Mouse (Mus musculus): ENCODE measurements around the gene Pkhd1. TPM values are rescaled to one million over a fixed set of nuclear protein-coding genes. Genes with fewer than 3 reads are reported as not detected.
"Not testable (repeated sequence)": the region's sequence is repeated elsewhere in the genome, so short reads cannot be mapped to it uniquely, and the experiment has no call there.

Gene Pkhd1
- polyA plus RNA-seq, 1 experiment from 2014 or later: 0.01 TPM

DNA sequence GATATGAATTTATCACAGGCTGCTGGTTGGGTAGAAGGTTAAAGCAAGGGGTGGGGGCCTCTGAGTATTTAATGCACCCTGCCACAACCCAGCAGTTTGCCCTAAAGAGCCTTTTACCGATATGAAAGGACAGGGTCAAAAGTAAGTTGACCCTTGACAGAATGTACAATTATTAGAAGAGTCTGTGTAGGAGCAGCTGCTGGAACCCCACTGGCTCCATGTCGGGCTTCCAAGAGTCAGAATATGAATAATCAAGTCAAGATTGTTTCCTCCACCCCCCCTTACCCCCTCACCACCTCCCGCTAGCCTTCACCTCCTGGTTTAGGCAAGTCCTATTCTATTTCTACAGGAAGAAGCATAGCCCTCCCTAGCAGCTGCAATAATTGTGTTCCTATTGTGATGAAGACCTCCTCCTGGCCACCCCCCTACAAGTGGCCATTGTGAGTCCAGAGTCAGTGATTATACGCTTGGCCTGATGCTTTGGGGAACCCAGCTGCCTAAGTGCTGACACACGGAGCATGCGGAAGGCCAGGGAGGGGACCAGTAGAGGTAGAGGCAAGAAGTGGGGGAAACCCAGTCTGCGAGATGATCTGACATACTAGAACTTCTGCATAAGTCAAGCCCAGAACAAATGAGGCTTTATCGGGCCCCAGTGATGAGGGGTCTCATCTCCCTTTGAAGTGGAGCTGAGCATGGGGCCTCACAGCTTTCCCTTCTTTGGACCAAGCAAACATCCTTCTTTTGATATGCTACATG is 315.5 kb downstream of the Pkhd1 start:
- DNase-seq (ENCODE audit: low spot score): no peak

DNA sequence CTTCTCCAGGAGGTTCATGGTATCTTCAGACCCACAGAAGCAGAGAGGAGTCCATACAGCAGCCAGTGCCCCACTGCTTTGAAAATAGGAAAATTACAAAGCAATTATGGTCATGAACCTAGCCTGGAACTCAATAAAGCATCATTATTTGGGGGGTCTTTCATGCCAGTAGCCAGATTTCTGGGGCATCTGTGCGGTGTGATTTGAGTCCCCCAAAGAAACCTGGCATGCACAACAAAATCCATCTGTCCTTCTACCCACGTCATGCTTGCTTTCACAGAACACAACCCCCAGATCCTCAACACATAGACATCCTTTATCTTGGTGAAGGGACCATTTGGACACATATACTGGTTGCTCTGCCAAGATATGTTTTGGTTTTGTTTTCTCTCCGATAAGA is 316.2 kb downstream of the Pkhd1 start:
- no peak for DNase-seq (ENCODE audit: low spot score)

DNA sequence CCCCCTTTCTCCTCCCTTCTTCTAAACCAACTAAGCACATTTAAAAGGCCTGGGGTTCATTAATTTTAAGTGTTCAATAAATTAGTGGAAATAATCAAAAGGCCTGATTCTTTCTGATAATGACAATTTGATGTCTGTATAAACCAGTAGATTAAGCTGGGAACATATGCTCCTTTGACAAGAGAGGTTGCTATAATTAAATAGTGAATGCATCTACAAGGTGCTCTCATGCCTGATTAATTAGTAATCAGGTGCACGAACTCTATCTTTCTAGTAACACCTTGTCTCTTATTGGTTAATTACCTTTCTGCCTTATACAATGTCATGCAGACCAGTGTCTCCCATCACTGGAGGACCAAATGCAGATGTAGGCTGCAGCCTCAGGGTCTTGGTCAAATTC is 329.2 kb downstream of the Pkhd1 start:
- no peak for DNase-seq (ENCODE audit: low spot score)

DNA sequence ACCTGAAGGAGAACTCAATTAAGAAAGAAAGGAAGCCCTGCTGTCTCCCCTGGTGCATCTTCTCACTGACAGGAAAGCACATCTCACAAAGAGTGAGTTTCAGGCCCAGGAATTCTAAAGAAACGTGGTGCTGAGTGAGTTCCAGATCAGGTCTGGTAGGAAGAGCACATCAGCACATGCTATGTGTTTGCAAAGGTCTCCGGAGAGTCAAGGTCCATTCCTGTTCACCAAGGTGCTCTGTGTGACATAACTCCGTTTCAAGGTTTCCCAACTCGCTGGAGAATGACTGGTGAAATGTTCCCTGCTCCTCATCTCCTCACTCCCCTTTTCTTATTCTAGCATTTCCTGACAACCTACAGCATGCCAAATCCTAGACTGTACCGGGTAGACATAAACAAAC is 357.5 kb downstream of the Pkhd1 start:
- DNase-seq (ENCODE audit: low spot score): no peak

DNA sequence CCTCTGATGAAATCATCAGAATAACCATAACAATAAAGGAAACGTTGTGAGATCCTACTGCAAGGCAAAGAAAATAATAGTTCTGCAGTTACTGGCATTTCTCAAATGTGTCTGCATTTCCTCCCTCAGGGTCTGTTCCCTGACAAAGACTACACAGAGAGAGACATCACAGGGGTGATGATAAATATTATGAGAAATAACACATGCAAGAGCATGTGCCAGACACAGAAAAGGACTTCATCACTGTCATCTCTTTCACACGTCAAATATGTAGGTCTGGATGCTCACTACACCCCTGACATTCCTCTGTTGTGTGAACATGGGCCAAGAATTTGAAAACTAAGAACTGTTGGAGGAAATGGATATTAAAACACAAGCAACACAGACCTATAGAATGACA is 369.7 kb downstream of the Pkhd1 start:
- no peak for DNase-seq (ENCODE audit: low spot score)

- DNase-seq (ENCODE audit: low spot score): no peak
These were observed 401.2 kb downstream of the Pkhd1 start for GRCm38 (mm10) chr1:20216681-20217080.

- DNase-seq (ENCODE audit: low spot score): no peak
These were observed 427.4 kb downstream of the Pkhd1 start for GRCm38 (mm10) chr1:20190444-20190843.

GRCm38 (mm10) chr1:20180157-20180556 is 437.7 kb downstream of the Pkhd1 start:
- no peak for DNase-seq (ENCODE audit: low spot score)

DNA sequence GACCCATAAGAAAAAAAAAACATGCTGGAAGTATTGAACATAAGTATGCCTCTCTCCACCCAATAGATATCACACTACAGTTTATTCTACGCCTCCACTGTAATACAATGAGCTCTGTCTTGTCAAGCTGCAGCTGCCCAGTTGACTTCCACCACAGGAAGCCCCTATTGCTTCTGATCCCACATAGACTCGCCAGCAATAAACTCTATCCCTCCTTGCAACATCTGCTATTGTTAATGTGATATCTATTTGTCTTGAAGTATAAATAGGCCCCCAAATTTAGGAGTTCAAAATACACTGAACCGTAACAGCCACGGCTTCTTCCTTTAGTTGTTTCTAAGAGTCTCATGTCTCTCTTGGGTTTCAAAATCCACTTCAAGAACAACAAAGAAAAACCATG is 446.7 kb downstream of the Pkhd1 start:
- DNase-seq (ENCODE audit: low spot score): no peak

DNA sequence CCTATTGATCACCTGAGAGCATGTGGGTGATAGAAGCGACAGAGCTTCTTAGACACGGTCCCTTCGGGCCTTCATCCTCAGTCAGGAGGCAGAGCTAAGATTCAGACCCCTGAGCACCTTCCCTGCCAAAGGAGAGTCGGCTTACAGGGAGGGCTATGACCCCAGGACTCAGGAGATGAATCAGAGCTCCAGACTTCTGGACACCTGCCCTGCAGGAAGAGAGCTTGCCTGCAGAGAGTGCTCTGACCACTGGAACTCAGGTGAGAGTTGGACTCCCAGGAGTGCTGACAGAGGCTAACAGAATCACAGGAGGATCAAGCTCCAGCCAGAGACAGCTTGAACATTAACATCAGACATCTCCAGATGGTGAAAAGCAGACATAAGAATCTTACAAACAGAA is 467.2 kb downstream of the Pkhd1 start:
- not testable (repeated sequence) for DNase-seq (ENCODE audit: low spot score)

DNA sequence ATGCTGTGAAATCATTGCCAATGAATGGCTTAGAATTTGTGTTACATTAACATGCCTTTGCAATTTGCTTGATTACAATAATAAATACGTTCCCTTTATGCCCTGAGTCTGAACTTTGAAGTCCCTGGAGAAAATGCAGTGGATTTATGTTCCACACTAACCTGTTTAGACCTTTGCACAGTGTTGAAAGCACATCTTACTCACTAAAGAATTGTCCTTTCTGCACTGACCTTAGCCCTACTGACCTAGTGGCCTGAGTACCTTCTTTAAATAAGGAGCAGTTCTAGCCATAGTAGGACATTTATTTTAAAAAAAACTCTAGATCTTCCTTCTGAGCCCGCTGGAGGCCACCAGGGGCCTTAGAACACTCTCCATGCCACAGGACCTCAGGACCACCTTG is 467.8 kb downstream of the Pkhd1 start:
- DNase-seq (ENCODE audit: low spot score): no peak

DNA sequence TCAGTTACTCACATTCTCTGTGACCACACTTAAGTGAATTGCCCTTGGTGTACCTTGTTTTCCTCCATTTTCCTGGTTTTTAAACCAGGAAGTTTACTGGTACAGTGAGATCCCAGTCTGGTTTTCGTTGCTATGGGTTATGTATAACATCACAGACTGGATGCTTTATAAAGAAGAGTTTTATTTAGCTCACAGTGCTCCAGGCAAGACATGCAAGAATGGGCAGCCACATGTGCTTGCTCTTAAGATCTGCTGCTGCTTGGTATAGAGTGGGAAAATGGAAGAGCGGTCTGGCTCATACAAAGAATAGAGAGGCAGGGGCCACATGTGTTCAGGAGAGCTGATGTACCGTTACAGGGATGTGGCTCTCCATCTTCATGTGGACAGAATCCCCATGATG is 481.7 kb downstream of the Pkhd1 start:
- DNase-seq (ENCODE audit: low spot score): no peak

- no peak for DNase-seq (ENCODE audit: low spot score)
These were observed 482.7 kb downstream of the Pkhd1 start for GRCm38 (mm10) chr1:20135065-20135618.

- DNase-seq (ENCODE audit: low spot score): no peak
These were observed 484.2 kb downstream of the Pkhd1 start for GRCm38 (mm10) chr1:20133636-20134035.

- no peak for DNase-seq (ENCODE audit: low spot score)
These were observed 485.9 kb downstream of the Pkhd1 start for GRCm38 (mm10) chr1:20131786-20132596.

DNA sequence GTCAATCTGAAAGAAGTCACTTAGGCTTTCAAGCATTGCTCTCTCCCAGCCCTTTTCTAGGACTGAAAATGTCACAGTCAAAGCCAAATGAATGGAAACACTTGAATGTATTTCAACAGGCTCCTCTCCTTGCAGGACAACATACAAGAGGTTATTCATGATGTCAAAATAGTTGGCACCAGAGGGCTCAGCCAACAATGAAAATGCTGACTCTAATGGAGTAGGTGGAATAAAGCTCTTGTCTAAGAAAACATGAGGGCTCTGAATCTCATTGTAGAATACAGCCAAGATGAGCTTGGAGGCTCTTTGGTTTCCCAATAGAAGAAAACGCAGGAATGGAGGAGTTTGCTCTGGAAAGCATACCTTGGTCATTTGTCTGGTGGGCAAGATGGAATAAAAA is 500.5 kb downstream of the Pkhd1 start:
- DNase-seq (ENCODE audit: low spot score): no peak

DNA sequence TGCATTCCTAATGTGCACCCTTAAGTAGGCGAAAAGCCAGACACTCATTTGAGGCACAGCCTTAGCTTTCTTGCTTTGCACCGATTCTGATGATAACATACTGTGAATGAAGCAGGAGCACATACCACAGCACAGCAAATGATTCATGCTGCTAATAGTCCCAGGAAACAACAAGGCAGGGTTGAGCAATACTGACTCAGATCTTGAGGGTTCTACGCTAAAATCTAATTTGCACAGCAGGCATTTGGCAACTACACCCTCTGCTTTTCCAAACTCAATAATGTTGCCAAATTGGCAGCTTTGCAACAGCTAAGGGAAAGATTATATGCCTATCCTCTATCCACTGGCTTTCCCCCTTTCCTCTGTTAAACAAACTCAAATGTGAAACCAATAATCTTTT is 548.1 kb downstream of the Pkhd1 start:
- no peak for DNase-seq (ENCODE audit: low spot score)

GRCm38 (mm10) chr1:20058245-20058644 is 559.6 kb downstream of the Pkhd1 start:
- no peak for DNase-seq (ENCODE audit: low spot score)

DNA sequence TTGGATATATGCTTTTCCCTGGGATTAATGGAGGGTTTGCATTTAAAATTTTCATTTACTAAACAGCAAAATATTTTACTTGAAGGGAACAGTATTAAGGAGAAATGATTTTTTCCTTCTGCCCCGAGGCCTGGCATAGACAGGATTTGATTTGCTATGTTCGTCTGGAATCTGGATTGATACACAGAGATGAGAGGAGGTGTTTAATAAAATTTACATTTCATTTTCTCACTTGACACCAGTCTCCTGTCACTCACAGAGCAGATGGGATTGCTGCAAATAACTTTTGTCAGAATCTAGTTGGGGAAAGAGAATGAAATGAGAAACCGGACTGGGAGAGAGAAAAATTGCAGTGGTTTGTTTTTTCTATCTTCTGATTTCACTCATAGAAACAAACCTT is 578.5 kb downstream of the Pkhd1 start:
- DNase-seq (ENCODE audit: low spot score): no peak

DNA sequence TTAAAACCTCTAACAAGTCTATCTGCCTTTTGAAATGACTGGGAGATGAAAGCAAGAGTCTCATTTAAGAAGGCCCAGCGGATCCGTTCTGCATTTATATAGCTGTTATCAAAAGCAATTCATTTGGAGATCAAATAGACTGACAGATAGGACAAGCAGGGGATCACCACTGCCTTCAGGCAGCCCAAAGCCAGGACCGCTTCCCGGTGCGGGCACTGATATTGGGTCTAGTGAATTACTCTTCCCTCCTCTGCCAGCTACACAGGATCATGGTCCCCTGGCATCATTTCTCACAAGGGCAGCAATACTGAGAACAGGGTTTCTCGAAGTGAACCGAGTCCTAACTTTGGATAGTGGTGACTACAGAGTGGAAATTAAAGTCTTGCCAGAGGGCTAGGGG is 582.6 kb downstream of the Pkhd1 start:
- no peak for DNase-seq (ENCODE audit: low spot score)

DNA sequence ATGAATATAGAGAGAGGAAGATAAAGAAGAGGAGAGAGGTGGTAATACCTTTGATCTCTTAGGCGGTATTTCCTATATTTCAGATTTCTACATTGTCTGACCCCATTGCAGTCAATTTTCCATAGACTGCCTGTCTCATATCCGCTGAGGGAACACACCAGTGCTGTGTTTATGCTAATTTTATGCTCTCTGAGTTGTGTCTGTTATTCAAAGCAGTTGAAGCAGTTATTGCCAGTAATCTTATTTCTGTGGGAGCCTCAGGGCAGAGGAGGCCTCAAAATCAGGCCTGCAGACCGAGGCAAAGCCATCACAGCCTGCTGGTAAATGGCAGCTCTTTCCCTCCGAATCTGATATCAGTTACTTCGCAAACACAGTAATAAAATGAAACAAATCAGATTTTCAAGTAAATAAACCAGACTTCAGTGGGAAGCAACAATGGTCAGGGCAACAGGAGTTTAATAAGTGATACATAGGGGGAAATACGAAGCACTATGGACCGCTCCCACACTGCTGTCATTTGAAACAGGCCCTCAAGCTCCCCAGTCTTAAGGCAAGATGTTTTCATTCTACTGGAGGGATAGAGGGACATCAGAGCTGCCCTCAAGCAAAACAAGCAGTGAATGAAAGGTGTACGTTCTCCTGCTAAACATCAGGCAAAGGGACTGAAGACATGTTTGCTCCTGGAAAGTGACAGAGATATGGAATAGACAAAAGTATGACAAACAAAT is 599.5 kb downstream of the Pkhd1 start:
- DNase-seq (ENCODE audit: low spot score): no peak

DNA sequence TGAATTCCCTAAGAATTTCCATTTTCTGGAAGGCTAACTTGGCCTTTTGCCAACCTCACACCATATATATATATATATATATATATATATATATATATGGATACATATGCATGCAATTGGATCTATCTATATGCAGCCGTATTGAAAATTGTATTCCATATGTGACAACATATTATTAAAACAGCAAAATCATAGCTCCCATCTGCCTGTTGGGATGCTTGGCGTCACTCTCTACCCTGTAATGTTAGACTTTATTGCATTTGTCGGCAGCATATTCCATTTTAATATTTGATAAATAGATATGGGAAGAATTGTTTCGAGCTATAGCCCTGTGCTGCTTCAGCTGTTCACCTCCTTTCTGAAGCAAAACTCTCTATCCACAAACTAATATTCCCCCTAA is 600.2 kb downstream of the Pkhd1 start:
- no peak for DNase-seq (ENCODE audit: low spot score)
